Mouse (Mus musculus) liver, embryonic 12.5 days (tissue): ENCODE results near the gene 4931422A03Rik. TPM values are rescaled to one million over a fixed set of nuclear protein-coding genes. Genes with fewer than 3 reads are reported as not detected.

ENCODE experiments used
- ATAC-seq: fragments of 200-750 bp; cut with Nextera tagmentation; 2 replicates; pipeline ENCODE4 v1.8.0; 2017; ENCODE audit warnings: moderate number of reproducible peaks, mild to moderate bottlenecking, moderate library complexity
- H3K27ac ChIP-seq: fragments of 300-500 bp; sonication (generic); 2 replicates; pipeline ENCODE4 v1.5.1; 2016; ENCODE audit warnings: mild to moderate bottlenecking
- H3K27me3 ChIP-seq: fragments of 300-500 bp; sonication (generic); replicated peaks from 2 replicates; pipeline ENCODE4 v1.6.1; 2016; ENCODE audit warnings: mild to moderate bottlenecking, moderate library complexity
- H3K36me3 ChIP-seq: fragments of 300-500 bp; sonication (generic); 2 replicates; pipeline ENCODE4 v1.6.1; 2016; ENCODE audit warnings: mild to moderate bottlenecking, moderate library complexity
- H3K4me1 ChIP-seq: fragments of 300-500 bp; sonication (generic); 2 replicates; pipeline ENCODE4 v1.6.1; 2016
- H3K4me2 ChIP-seq: fragments of 300-500 bp; sonication (generic); 2 replicates; pipeline ENCODE4 v1.6.1; 2016; ENCODE audit warnings: mild to moderate bottlenecking, moderate library complexity
- H3K4me3 ChIP-seq: fragments of 300-500 bp; sonication (generic); 2 replicates; pipeline ENCODE4 v1.5.1; 2016; ENCODE audit warnings: mild to moderate bottlenecking, moderate library complexity
- H3K9ac ChIP-seq: fragments of 300-500 bp; sonication (generic); 2 replicates; pipeline ENCODE4 v1.6.1; 2016; ENCODE audit warnings: mild to moderate bottlenecking, moderate library complexity
- H3K9me3 ChIP-seq: fragments of 300-500 bp; sonication (generic); replicated peaks from 2 replicates; pipeline ENCODE4 v1.6.1; 2016; ENCODE audit warnings: mild to moderate bottlenecking, moderate library complexity
- WGBS: fragments of 180-500 bp; shearing (Covaris S2); methylation state at CpG from one replicate; pipeline ENCODE4 v1.1.7; 2016; ENCODE audit not compliant: insufficient replicate concordance; 5-methylcytosine and 5-hydroxymethylcytosine counted together
- polyA plus RNA-seq: library from polyadenylated mRNA; unstranded; fragments of >200 nt; fragmentation: Nextera tagmentation; extraction: Ambion mirVana; gene quantifications from 2 replicates; pipeline ENCODE4 v1.2.1, GENCODE M21; 2016

The 4931422A03Rik gene
- polyA plus RNA-seq, 1 experiment from 2014 or later: 2.4 TPM

DNA sequence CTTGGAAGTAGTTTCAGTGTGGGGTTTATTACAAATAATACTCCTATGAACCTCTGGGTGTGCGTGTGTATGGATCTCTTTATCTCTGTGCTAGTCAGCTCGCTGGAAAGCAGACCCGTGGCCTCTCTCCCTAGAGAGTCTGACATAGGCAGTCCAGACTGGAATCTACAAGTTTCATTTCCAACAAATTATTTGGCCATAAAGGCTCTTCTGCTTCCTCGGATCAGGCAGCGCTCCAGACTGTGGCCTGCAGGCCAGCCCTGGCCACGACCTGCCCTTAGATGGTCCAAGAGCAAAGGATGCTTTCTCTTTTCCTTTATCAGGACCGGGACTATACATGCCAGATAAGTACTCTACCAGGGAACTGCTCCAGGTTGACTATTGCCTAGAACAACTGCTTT is 96.7 kb downstream of the 4931422A03Rik start:
- peak overlapping the region; percentile 50 for H3K4me2 ChIP-seq
- H3K36me3 ChIP-seq: no peaks in the 10 kb centered on the region
- peak overlapping the region; percentile 72 for H3K27ac ChIP-seq
- whole genome bisulfite sequencing: 41% methylated on average over 7 of the region's 7 CpGs
- peaks cover 63% of the 10 kb centered on the region for H3K4me1 ChIP-seq
- H3K4me3 ChIP-seq: peak overlapping the region; percentile 5; the same call in 1 of the 2 replicates
- H3K9me3 ChIP-seq: no peaks in the 10 kb centered on the region
- no peaks in the 10 kb centered on the region for H3K27me3 ChIP-seq
- ATAC-seq: peak; percentile 66
- peak overlapping the region; percentile 46 for H3K9ac ChIP-seq

DNA sequence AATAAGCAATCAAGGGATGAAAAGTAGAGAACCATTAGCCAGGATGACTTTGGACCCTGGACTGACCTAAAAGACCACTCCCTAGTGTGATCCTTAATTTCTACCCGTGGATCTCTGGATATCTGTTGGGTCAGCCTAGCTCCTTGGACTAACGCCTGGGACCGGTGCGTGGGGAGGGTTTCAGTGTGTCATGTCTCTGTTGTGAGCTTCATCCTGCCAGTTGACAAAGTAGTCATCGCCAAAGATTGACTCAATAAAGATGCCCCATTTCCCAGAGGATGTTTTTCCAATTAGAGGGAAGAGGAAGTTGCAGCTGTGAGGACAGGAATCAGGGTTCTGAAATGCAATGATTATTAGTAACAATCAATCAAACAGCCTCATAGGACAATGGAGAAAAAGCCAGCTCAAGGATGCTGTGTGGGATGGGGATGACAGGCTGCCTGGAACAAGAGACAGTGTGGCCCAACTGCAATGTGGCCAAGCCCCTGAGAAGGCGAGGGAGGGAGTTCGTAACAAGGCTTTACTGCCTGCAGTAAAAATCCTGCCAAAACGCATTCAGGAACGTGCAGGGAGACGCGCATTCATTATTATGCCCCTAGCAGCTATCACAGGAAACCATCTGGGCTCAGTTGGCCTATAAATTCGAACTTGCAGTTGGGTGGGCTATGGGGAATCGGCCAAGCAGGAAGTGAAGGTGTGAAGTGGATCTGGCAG is 97.7 kb downstream of the 4931422A03Rik start:
- H3K27me3 ChIP-seq: no peaks in the 10 kb centered on the region
- H3K9me3 ChIP-seq: no peaks in the 10 kb centered on the region
- peak overlapping the region; percentile 72; the same call in 1 of the 2 replicates for H3K27ac ChIP-seq
- WGBS: 48% methylated on average over 13 of the region's 13 CpGs
- ATAC-seq: no peak
- no peaks in the 10 kb centered on the region for H3K36me3 ChIP-seq
- peaks cover 63% of the 10 kb centered on the region for H3K4me1 ChIP-seq
- H3K9ac ChIP-seq: no peak overlapping the region
- H3K4me2 ChIP-seq: 0 out of 2 replicates have a peak overlapping the region, but pooled peaks have one; percentile 6
- H3K4me3 ChIP-seq: no peak overlapping the region

DNA sequence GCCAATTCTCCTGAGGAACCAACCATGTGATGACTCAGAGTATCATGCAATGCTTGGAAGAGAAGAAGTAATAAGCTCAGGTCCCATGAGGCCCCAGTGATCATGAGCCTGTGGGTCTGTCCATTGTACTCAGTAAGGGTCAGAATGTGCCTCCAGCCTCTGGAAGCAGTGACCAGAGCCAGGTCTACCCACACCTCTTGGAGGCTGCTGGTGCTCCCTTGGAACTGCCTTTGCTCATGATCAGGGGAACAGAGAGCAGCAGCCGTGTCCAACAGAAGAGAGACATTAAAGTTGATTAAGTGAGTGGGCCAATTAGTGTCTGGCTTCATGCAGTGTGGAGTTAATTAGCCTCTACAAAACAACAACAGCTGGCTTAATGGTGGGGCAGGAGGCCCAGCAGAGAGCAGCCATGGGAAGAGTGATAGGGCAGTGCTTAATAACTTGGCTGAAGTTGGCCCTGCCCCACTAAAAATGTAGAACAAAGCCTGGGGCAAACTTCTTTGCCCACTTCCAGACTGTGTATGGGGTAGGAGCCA is 100.5 kb downstream of the 4931422A03Rik start:
- Histone ChIP-seq H3K4me3 (no peak overlapping the region), H3K27ac (peak overlapping the region; percentile 36), H3K4me2 (no peak overlapping the region), H3K4me1 (peaks cover 50% of the 10 kb centered on the region), H3K9me3 (no peaks in the 10 kb centered on the region), H3K36me3 (no peaks in the 10 kb centered on the region), H3K27me3 (no peaks in the 10 kb centered on the region), H3K9ac (no peak overlapping the region; the same call in 1 of the 2 replicates)
- 88% methylated on average over 1 of the region's 1 CpGs for WGBS
- ATAC-seq: no peak

DNA sequence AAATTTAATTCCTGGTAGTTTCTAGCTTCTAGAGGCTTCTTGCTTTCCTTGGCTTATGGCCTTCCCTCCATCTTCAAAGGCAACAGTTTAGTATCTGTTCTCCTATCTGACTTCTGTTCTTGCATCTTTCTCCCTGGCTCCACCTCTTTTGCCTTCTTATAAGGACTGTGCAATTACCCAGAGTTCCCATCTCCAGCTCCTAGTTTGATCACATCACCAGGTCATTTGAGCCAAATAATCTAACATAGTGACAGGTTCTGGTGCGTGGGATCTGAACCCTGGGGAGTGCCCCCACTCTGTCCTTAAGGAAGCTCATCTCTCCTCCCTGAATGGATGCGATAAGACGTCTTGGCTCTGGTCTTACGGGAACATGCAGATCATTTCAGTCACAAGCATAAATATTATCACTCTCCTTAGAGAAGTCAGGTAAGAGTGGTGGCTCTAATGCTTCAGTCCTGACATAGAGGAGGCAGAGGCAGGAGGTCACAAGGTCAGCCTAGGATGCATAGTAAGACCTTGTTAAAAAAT is 101.5 kb downstream of the 4931422A03Rik start:
- H3K36me3 ChIP-seq: no peaks in the 10 kb centered on the region
- H3K4me2 ChIP-seq: no peak overlapping the region
- no peak overlapping the region for H3K9ac ChIP-seq
- no peaks in the 10 kb centered on the region for H3K27me3 ChIP-seq
- ATAC-seq: no peak
- H3K9me3 ChIP-seq: no peaks in the 10 kb centered on the region
- peak overlapping the region; percentile 36; the same call in 1 of the 2 replicates for H3K27ac ChIP-seq
- H3K4me1 ChIP-seq: peaks cover 40% of the 10 kb centered on the region
- H3K4me3 ChIP-seq: no peak overlapping the region
- WGBS: 70% methylated on average over 4 of the region's 4 CpGs

DNA sequence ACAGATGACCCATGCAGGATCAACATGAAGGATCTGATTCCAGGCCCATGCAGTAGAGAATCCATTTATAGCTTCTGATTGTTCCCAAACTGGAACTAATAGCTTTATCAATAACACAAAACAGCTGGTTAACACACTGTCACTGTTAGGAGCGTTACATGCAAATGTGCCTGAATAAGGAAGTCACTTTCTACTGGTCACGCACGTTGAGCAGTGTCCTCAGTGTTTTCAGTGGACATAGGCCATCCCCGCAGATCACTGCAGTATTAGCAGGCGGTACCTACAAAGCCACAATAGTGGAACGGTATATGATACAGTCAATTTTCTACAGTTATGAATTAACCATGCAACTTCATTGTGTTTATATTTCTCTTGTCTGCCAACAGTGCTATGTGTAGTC is 108.7 kb downstream of the 4931422A03Rik start:
- 73% methylated on average over 6 of the region's 6 CpGs for WGBS
- H3K27me3 ChIP-seq: no peaks in the 10 kb centered on the region
- H3K4me1 ChIP-seq: peaks cover 33% of the 10 kb centered on the region
- H3K36me3 ChIP-seq: 0 out of 2 replicates have a peak, but pooled peaks cover under 1% of the 10 kb centered on the region
- H3K9ac ChIP-seq: no peak overlapping the region
- no peak overlapping the region for H3K4me2 ChIP-seq
- no peak for ATAC-seq
- no peak overlapping the region for H3K4me3 ChIP-seq
- no peak overlapping the region for H3K27ac ChIP-seq
- no peaks in the 10 kb centered on the region for H3K9me3 ChIP-seq

DNA sequence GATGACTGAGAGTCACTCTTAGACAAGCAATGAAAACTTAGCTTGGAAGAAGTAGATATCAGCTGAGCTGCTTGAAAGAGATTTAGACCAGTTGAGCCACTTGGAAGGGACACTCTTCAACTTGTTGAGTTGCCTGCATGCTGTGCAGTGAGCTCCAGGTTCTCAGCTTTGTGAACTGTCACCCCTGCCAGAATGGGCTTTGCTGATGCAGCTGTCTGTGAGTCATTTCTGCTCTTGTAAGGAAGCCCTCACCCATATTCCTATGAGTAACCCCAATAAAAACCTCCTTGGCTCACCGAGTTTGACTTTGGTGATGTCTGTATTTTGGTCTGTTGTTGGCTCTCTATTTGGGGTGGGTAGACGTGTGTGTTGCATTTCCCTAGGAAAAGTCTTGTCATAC is 109.8 kb downstream of the 4931422A03Rik start:
- Histone ChIP-seq H3K4me3 (no peak overlapping the region), H3K27ac (peak overlapping the region; percentile 3), H3K27me3 (no peaks in the 10 kb centered on the region), H3K9me3 (no peaks in the 10 kb centered on the region), H3K4me2 (no peak overlapping the region), H3K4me1 (peaks cover 33% of the 10 kb centered on the region), H3K9ac (no peak overlapping the region), H3K36me3 (0 out of 2 replicates have a peak, but pooled peaks cover 5% of the 10 kb centered on the region)
- no peak for ATAC-seq
- 81% methylated on average over 2 of the region's 2 CpGs for WGBS

DNA sequence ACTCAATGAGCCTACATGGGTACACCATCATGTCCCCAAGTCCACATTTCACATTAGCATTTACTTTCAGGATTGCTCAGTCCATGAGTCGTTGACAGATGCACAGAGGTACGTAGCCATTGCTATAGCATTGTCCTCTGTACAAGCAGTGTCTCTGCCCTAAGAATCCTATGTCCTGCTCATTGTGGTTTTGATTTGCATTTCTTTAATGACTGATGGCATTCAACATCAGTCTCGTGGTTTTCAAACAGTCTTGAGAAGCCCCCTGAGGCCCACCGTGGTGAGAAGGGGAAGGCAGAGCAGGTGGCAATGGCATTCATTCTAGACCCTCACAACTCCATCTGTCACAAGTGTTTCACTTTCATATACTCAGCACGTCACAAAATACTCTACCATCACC is 110.8 kb downstream of the 4931422A03Rik start:
- H3K27me3 ChIP-seq: 0 out of 2 replicates have a peak, but pooled peaks cover 2% of the 10 kb centered on the region
- no peak overlapping the region for H3K9ac ChIP-seq
- H3K4me1 ChIP-seq: peaks cover 33% of the 10 kb centered on the region
- WGBS: 79% methylated on average over 5 of the region's 5 CpGs
- no peak for ATAC-seq
- no peak overlapping the region for H3K4me3 ChIP-seq
- H3K9me3 ChIP-seq: no peaks in the 10 kb centered on the region
- H3K36me3 ChIP-seq: 0 out of 2 replicates have a peak, but pooled peaks cover 5% of the 10 kb centered on the region
- peak overlapping the region; percentile 22; the same call in 1 of the 2 replicates for H3K27ac ChIP-seq
- H3K4me2 ChIP-seq: no peak overlapping the region

Other genes with a start within 250 kb of the 4931422A03Rik start
- 235 and 238 TPM in 2 replicates for gene Caprin1, start 230.7 kb downstream of the 4931422A03Rik start, polyA plus RNA-seq
- 188 and 194 TPM in 2 replicates for gene Lmo2, start 70.4 kb downstream of the 4931422A03Rik start, polyA plus RNA-seq
- gene Fbxo3, start 640 bp downstream of the 4931422A03Rik start, polyA plus RNA-seq: 60.1 and 62.2 TPM in 2 replicates
- not detected in 2 replicates for gene Gm10912, start 37.5 kb upstream of the 4931422A03Rik start, polyA plus RNA-seq
- not detected in 2 replicates for gene Gm10799, start 40.2 kb upstream of the 4931422A03Rik start, polyA plus RNA-seq
- 10.4 and 13.2 TPM in 2 replicates for gene Cd59b, start 41.5 kb upstream of the 4931422A03Rik start, polyA plus RNA-seq
- gene Cd59a, start 67.4 kb upstream of the 4931422A03Rik start, polyA plus RNA-seq: 71.2 and 76.7 TPM in 2 replicates
- gene A930018P22Rik, start 94.4 kb upstream of the 4931422A03Rik start, polyA plus RNA-seq: 0.36 and 0.77 TPM in 2 replicates